Mouse (Mus musculus): Measurements from ENCODE around the gene Hs2st1.

DNA sequence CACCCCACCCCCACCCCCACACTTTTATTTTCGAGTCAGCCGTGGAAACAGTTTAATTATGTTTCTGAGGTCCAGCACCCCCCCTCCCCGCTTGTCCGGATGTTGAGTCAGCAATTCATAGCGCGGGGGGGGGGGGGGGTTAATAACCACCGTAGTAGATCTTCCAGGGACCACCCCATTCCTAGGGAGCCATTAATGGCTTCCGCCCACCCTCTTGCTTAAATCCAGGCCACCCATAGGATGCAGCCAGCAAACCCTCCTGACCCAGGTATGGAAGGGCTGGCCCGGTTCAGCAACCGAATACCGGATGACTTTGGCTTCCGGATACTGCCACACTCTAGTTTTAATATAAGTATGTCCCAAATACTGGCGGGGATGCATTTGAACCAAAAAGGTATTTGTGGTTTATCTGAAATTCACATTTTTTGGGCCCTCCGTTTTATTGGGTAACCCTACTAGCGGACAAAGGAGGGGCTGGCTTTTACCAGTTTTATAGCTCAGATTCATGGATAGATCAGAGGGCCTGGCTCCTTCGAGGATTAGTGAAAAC lies 188.5 kb downstream of the Hs2st1 start:
- TF ChIP-seq POLR2A (IDR thresholded peaks at IDR 0.05; ENCODE audit: control insufficient read depth, low read depth, low read length) = no peak
- TF ChIP-seq CTCF (IDR thresholded peaks at IDR 0.05; ENCODE audit: control insufficient read depth, insufficient read depth, insufficient replicate concordance, low read depth, low read length) = no peak
